Mouse (Mus musculus) bone marrow, adult 2 months (tissue): ENCODE data around the gene Tm7sf3.

ENCODE experiments used
- CTCF ChIP-seq: fragments of 200-500 bp; IDR thresholded peaks from 2 replicates; pipeline ENCODE4 v1.5.1; 2011; ENCODE audit warnings: low read length, control low read depth; ENCODE audit not compliant: control insufficient read depth, insufficient read depth
- POLR2A ChIP-seq: fragments of 200-500 bp; IDR thresholded peaks from 2 replicates; pipeline ENCODE4 v1.6.1; 2011; ENCODE audit warnings: low read depth, mild to moderate bottlenecking, control low read depth, low read length, borderline replicate concordance; ENCODE audit not compliant: control insufficient read depth

GRCm38 (mm10) chr6:146603651-146604050 is 39.0 kb downstream of the Tm7sf3 start:
- no peak for TF ChIP-seq CTCF
- TF ChIP-seq POLR2A = no peak
